Mouse (Mus musculus): ENCODE results near the gene Rere.

Gene Rere

GRCm38 (mm10) chr4:150438621-150439020 lies 157.2 kb downstream of the Rere start:
- no peak for DNase-seq

GRCm38 (mm10) chr4:150441931-150442330 lies 160.5 kb downstream of the Rere start:
- DNase-seq, result no peak

GRCm38 (mm10) chr4:150444068-150444467 lies 162.6 kb downstream of the Rere start:
- DNase-seq, result no peak

GRCm38 (mm10) chr4:150446617-150447016 lies 165.2 kb downstream of the Rere start:
- no peak for DNase-seq

- no peak for DNase-seq
Measured at GRCm38 (mm10) chr4:150447517-150447916, 166.1 kb downstream of the Rere start.

GRCm38 (mm10) chr4:150448433-150448832 lies 167.0 kb downstream of the Rere start:
- DNase-seq, result no peak

GRCm38 (mm10) chr4:150450081-150450691 lies 168.7 kb downstream of the Rere start:
- no peak for DNase-seq

- no peak for DNase-seq
Measured at GRCm38 (mm10) chr4:150452155-150452847, 170.9 kb downstream of the Rere start.

- no peak for DNase-seq
Measured at GRCm38 (mm10) chr4:150454571-150455306, 173.3 kb downstream of the Rere start.

GRCm38 (mm10) chr4:150455750-150456149 lies 174.3 kb downstream of the Rere start:
- no peak for DNase-seq

GRCm38 (mm10) chr4:150456452-150456851 lies 175.0 kb downstream of the Rere start:
- no peak for DNase-seq

- DNase-seq, result no peak
Measured at GRCm38 (mm10) chr4:150456886-150457285, 175.4 kb downstream of the Rere start.

- no peak for DNase-seq
Measured at GRCm38 (mm10) chr4:150457353-150457752, 175.9 kb downstream of the Rere start.

- DNase-seq, result no peak
Measured at GRCm38 (mm10) chr4:150457771-150458170, 176.3 kb downstream of the Rere start.

GRCm38 (mm10) chr4:150459022-150459794 lies 177.8 kb downstream of the Rere start:
- DNase-seq, result no peak

- DNase-seq, result no peak
Measured at GRCm38 (mm10) chr4:150460451-150460850, 179.0 kb downstream of the Rere start.

- no peak for DNase-seq
Measured at GRCm38 (mm10) chr4:150461011-150461410, 179.6 kb downstream of the Rere start.

- no peak for DNase-seq
Measured at GRCm38 (mm10) chr4:150461427-150462189, 180.2 kb downstream of the Rere start.

GRCm38 (mm10) chr4:150462367-150462766 lies 180.9 kb downstream of the Rere start:
- DNase-seq, result peak; percentile 67

GRCm38 (mm10) chr4:150465759-150466158 lies 184.3 kb downstream of the Rere start:
- DNase-seq, result peak; percentile 62

GRCm38 (mm10) chr4:150469274-150469673 lies 187.8 kb downstream of the Rere start:
- no peak for DNase-seq

- no peak for DNase-seq
Measured at GRCm38 (mm10) chr4:150470674-150471328, 189.4 kb downstream of the Rere start.
